Mouse (Mus musculus) midbrain, embryonic 16.5 days (tissue): ENCODE data around the gene Wtap. TPM values are rescaled to one million over a fixed set of nuclear protein-coding genes. Genes with fewer than 3 reads are reported as not detected.
"Not testable (repeated sequence)": the region's sequence is repeated elsewhere in the genome, so short reads cannot be mapped to it uniquely, and the experiment has no call there.

ENCODE experiments used
- ATAC-seq: fragments of 200-750 bp; cut with Nextera tagmentation; 2 replicates; pipeline ENCODE4 v1.8.0; 2017; ENCODE audit warnings: moderate TSS enrichment
- H3K27ac ChIP-seq: fragments of 300-500 bp; sonication (generic); 2 replicates; pipeline ENCODE4 v1.5.1; 2014; ENCODE audit warnings: mild to moderate bottlenecking, low read length, mixed read lengths
- H3K27me3 ChIP-seq: fragments of 300-500 bp; sonication (generic); 2 replicates; pipeline ENCODE4 v1.6.1; 2014; ENCODE audit warnings: low read depth, low read length, mixed read lengths; ENCODE audit not compliant: control insufficient read depth, insufficient read depth
- H3K36me3 ChIP-seq: fragments of 300-500 bp; sonication (generic); 2 replicates; pipeline ENCODE4 v1.6.1; 2014; ENCODE audit warnings: mild to moderate bottlenecking, low read length, moderate library complexity, mixed read lengths; ENCODE audit not compliant: control insufficient read depth, insufficient read depth
- H3K4me1 ChIP-seq: fragments of 300-500 bp; sonication (generic); 2 replicates; pipeline ENCODE4 v1.6.1; 2014; ENCODE audit warnings: mild to moderate bottlenecking, low read length, mixed read lengths; ENCODE audit not compliant: control insufficient read depth, insufficient read depth
- H3K4me2 ChIP-seq: fragments of 300-500 bp; sonication (generic); 2 replicates; pipeline ENCODE4 v1.6.1; 2014; ENCODE audit warnings: mild to moderate bottlenecking, low read length, mixed read lengths
- H3K4me3 ChIP-seq: fragments of 300-500 bp; sonication (generic); 2 replicates; pipeline ENCODE4 v1.5.1; 2014; ENCODE audit warnings: low read depth, mild to moderate bottlenecking, low read length, moderate library complexity, mixed read lengths
- H3K9ac ChIP-seq: fragments of 300-500 bp; sonication (generic); 2 replicates; pipeline ENCODE4 v1.6.1; 2014; ENCODE audit warnings: low read depth, low read length, mixed read lengths
- H3K9me3 ChIP-seq: fragments of 300-500 bp; sonication (generic); replicated peaks from 2 replicates; pipeline ENCODE4 v1.6.1; 2014; ENCODE audit warnings: mild to moderate bottlenecking, low read length, mixed read lengths; ENCODE audit not compliant: control insufficient read depth, poor library complexity, severe bottlenecking
- WGBS: fragments of 180-500 bp; shearing (Covaris S2); extraction: QIAGEN DNeasy Blood & Tissue Kit; methylation state at CpG from one replicate; pipeline ENCODE4 v1.1.7; 2014; 5-methylcytosine and 5-hydroxymethylcytosine counted together
- polyA plus RNA-seq: library from polyadenylated mRNA; unstranded; fragments of >200 nt; fragmentation: Nextera tagmentation; extraction: Ambion mirVana; gene quantifications from 2 replicates; pipeline ENCODE4 v1.2.1, GENCODE M21; 2015

The Wtap gene
- polyA plus RNA-seq, 1 experiment from 2014 or later = 133 TPM

DNA sequence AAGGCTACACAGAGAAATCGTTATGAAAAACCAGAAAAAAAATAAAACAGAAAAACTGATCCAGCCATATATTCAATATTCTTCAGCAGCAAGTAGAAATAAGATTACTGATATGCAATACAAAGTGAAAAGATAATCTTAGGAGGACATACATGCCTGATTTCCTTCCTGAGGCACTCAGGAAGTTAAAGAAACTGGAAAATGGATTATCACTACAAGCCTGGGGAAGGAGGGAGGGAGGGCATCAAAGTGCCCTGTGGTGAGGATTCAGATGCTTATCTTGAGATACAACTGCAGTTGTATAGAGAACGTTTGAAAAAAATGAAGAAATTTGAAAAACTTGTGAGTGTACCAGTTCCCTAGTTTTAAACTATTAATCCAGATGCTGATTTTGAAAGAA lies 10.0 kb downstream of the Wtap start:
- H3K36me3 ChIP-seq = peaks cover 20% of the 10 kb centered on the region
- H3K27me3 ChIP-seq = no peaks in the 10 kb centered on the region
- no peak overlapping the region for H3K27ac ChIP-seq
- ATAC-seq = no peak
- 83% methylated on average over 2 of the region's 2 CpGs for WGBS
- no peak overlapping the region for H3K9ac ChIP-seq
- no peaks in the 10 kb centered on the region for H3K9me3 ChIP-seq
- H3K4me2 ChIP-seq = no peak overlapping the region
- peaks cover 6% of the 10 kb centered on the region for H3K4me1 ChIP-seq
- H3K4me3 ChIP-seq = no peak overlapping the region

- Histone ChIP-seq H3K9me3 (no peaks in the 10 kb centered on the region), H3K27ac (no peak overlapping the region), H3K27me3 (no peaks in the 10 kb centered on the region), H3K4me3 (no peak overlapping the region), H3K4me1 (no peaks in the 10 kb centered on the region), H3K9ac (no peak overlapping the region), H3K36me3 (peaks cover 34% of the 10 kb centered on the region), H3K4me2 (no peak overlapping the region)
- ATAC-seq = no peak
- WGBS = 100% methylated on average over 1 of the region's 1 CpGs
These were observed 15.4 kb downstream of the Wtap start for GRCm38 (mm10) chr17:12978546-12978945.

DNA sequence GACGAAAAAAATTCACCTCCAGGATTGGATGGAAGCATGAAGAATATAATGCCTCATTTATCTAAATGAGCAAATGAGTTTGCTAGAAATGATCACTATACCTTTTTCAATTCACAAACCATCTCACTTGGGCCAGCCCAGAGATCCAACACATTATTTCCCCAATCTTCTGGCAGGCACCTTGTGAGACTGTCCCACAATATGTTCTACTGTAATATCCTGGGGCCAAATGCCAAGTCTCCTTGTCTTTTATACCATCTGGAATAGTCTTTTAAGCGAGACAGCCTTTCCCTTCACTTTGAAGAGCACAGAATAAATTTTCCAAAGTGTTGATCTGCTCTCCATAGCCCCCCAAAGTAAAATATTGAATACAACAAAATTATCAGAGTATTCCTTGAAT lies 20.1 kb downstream of the Wtap start:
- H3K27me3 ChIP-seq = no peaks in the 10 kb centered on the region
- no peak overlapping the region for H3K9ac ChIP-seq
- ATAC-seq = no peak
- no peaks in the 10 kb centered on the region for H3K9me3 ChIP-seq
- WGBS = 92% methylated on average over 2 of the region's 2 CpGs
- H3K36me3 ChIP-seq = peaks cover 19% of the 10 kb centered on the region
- no peak overlapping the region for H3K27ac ChIP-seq
- H3K4me1 ChIP-seq = no peaks in the 10 kb centered on the region
- no peak overlapping the region for H3K4me2 ChIP-seq
- H3K4me3 ChIP-seq = no peak overlapping the region

DNA sequence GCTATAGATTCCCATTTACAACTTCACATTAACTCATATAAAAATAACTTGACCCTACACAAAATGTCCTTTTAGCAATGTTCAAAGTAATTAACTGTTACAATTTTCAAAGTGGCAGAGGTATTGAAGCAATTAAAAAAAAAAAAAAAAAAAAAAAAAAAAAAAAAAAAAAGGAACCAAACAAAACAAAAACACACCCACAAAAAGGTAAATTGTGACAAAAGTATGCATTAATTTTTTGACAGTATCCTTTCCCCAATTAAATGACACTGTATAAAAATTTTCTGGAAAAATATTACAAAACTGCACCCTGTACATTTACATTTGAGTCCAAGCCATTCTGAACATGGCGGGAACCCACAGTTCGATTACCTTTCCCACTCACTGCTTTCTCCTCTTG lies 26.8 kb downstream of the Wtap start:
- Histone ChIP-seq H3K4me2 (no peak overlapping the region), H3K27me3 (no peaks in the 10 kb centered on the region), H3K9ac (no peak overlapping the region), H3K4me3 (no peak overlapping the region), H3K9me3 (no peaks in the 10 kb centered on the region), H3K4me1 (no peaks in the 10 kb centered on the region), H3K27ac (no peak overlapping the region), H3K36me3 (peaks cover 7% of the 10 kb centered on the region)
- no peak for ATAC-seq
- 95% methylated on average over 2 of the region's 2 CpGs for WGBS

GRCm38 (mm10) chr17:12963476-12963875 lies 30.5 kb downstream of the Wtap start:
- Histone ChIP-seq H3K4me3 (no peak overlapping the region), H3K27ac (no peak overlapping the region), H3K9ac (no peak overlapping the region), H3K9me3 (no peaks in the 10 kb centered on the region), H3K36me3 (peaks cover 4% of the 10 kb centered on the region), H3K4me1 (peaks cover 10% of the 10 kb centered on the region), H3K27me3 (no peaks in the 10 kb centered on the region), H3K4me2 (no peak overlapping the region)
- WGBS = 84% methylated on average over 3 of the region's 3 CpGs
- no peak for ATAC-seq

DNA sequence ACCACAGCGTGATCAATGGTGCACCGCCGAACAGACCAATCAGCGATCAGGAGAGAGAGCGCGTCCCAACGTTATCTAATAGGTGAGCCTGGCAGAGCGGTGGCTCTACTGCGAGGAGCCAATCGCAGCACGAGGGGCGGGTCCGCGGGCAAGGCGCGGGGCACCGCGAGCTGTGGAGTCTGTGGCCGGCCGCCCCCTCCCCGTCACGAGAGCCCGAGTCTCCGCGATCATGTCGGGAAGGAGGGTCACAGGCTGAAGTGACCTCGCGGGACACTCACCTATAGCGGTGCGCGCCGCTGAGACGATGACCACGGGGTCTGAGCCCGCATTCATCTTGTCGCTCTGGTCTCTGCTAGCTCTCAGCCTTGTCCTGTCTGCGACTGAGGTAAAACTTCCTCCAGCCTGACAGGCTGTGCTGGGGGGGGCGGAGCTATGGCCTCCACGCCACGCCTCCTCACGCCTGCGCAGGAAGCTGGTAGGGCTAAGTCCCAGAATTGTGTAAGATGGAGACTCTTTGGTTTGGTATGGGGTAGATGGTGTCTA lies 33.6 kb downstream of the Wtap start, which contains the start of gene Acat2:
TSS of gene Acat2 (minus strand) at position 417 of the 543 bp plus-strand sequence.
- WGBS = under 1% methylated on average over 42 of the region's 42 CpGs
- no peaks in the 10 kb centered on the region for H3K9me3 ChIP-seq
- H3K9ac ChIP-seq = peak within 1 kb of the TSS; percentile 73
- peaks cover 6% of the 10 kb centered on the region; the same call in 1 of the 2 replicates for H3K36me3 ChIP-seq
- no peaks in the 10 kb centered on the region for H3K27me3 ChIP-seq
- peak within 1 kb of the TSS; percentile 94 for H3K27ac ChIP-seq
- peak; percentile 99 for ATAC-seq
- H3K4me2 ChIP-seq = peak within 1 kb of the TSS; percentile 68
- peak within 1 kb of the TSS; percentile 65 for H3K4me3 ChIP-seq
- H3K4me1 ChIP-seq = peaks cover 17% of the 10 kb centered on the region

DNA sequence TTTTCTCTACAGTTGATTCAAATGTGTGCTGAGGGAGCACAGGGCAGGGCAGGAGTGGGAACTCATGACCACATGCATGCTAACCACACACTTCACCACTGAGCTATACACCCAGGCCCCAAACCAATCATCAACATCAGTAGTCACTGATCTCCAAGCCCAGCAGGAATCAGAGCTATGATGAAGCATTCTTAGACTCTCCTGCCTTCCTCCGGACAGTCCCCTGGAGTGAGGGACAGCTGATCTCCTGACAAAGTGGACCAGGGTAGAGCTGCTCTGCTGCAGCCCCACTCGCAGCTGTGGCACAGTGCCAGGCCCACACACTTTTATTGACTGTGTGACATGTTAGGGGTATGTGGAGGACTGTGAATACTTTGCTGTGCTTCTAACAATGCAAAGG lies 34.6 kb downstream of the Wtap start:
- not testable (repeated sequence) for H3K9me3 ChIP-seq, ATAC-seq, H3K9ac ChIP-seq, H3K27me3 ChIP-seq, H3K27ac ChIP-seq, H3K36me3 ChIP-seq
- H3K4me1 ChIP-seq = peaks cover 17% of the 10 kb centered on the region
- peak overlapping the region; percentile 27 for H3K4me3 ChIP-seq
- H3K4me2 ChIP-seq = peak overlapping the region; percentile 55
- 11% methylated on average over 1 of the region's 2 CpGs for WGBS

- Histone ChIP-seq H3K4me1 (peaks cover 17% of the 10 kb centered on the region), H3K4me3 (no peak overlapping the region), H3K36me3 (peaks cover 12% of the 10 kb centered on the region; the same call in 1 of the 2 replicates), H3K9ac (no peak overlapping the region), H3K9me3 (no peaks in the 10 kb centered on the region), H3K27ac (no peak overlapping the region), H3K4me2 (no peak overlapping the region), H3K27me3 (no peaks in the 10 kb centered on the region)
- ATAC-seq = no peak
- WGBS = 96% methylated on average over 8 of the region's 8 CpGs
These were observed 37.3 kb downstream of the Wtap start for GRCm38 (mm10) chr17:12956664-12957063.

GRCm38 (mm10) chr17:12949669-12950068 lies 44.3 kb downstream of the Wtap start:
- Histone ChIP-seq H3K9me3 (no peaks in the 10 kb centered on the region), H3K4me2 (no peak overlapping the region), H3K27ac (no peak overlapping the region), H3K27me3 (no peaks in the 10 kb centered on the region), H3K9ac (no peak overlapping the region), H3K36me3 (peaks cover 31% of the 10 kb centered on the region), H3K4me3 (no peak overlapping the region), H3K4me1 (no peaks in the 10 kb centered on the region)
- WGBS = 97% methylated on average over 5 of the region's 5 CpGs
- ATAC-seq = no peak
